In the genomic region with DNA sequence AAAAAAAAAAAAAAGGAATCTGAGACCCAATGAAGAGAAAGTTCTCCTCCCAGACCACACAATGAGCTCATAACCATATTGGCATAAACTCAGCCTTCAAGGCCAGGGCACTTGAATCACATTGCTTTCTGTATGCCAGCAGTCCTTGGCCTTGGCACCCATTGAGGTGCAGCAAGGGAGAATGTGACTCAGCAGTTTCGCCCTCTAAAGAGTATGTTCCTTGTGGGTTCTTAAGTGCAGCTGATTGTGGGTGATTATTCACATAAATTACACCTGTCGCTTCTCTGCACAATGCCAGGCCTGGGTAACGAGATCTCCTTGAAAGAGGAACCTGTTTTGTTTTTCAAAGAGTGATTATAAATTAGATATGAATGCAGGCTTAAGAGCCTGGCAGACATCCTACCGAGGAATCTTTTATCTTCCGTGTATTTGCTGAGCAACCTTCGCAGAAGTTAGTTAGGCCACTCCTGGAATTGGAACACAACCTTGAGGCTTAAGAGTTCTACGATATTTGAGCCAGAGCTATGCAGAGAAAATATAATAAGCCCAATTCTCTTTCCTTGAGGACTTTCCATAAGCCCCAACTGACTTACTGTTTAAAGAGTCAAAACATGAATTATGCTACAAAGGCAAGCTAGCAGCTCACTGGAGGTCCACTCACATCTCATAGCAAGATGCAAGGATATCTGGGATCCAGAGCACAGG, we compare ENCODE assay signal across 12 mouse cellular contexts. TPM values are rescaled to one million over a fixed set of nuclear protein-coding genes. Genes with fewer than 3 reads are reported as not detected.
DNase-seq lines count a peak whose midpoint lies in the region.
"Had no signal": no experiment of that assay in that cellular context is flagged by ENCODE, and none has a peak within 500 bp of the region (broad histone marks: within the 10 kb centered on the region; RNA-seq: fewer than 3 reads in every experiment).

No protein-coding gene starts in this region.

- H3K36me3 ChIP-seq in heart, embryonic 10.5 days, result no peaks in the 10 kb centered on the region
- H3K36me3 ChIP-seq: forebrain, embryonic 15.5 days; lung, embryonic 15.5 days had no signal

- no peaks in the 10 kb centered on the region for H3K27me3 ChIP-seq in heart, embryonic 10.5 days (ENCODE audit: insufficient read depth, poor library complexity, severe bottlenecking)
- H3K27me3 ChIP-seq: forebrain, embryonic 15.5 days; lung, embryonic 15.5 days had no signal

- H3K4me3 ChIP-seq in heart, embryonic 10.5 days, result no peak overlapping the region
- H3K4me3 ChIP-seq: forebrain, embryonic 15.5 days; heart, adult 2 months; lung, embryonic 15.5 days had no signal

- H3K9me3 ChIP-seq in heart, embryonic 10.5 days, result no peaks in the 10 kb centered on the region
- H3K9me3 ChIP-seq: forebrain, embryonic 15.5 days; lung, embryonic 15.5 days had no signal

- DNase-seq in heart, adult 18-20 months, result peak; percentile 48 to 63
- no peak for DNase-seq in heart, embryonic 10.5 days (ENCODE audit: low spot score)
- DNase-seq in urinary bladder, postnatal 36 days (ENCODE audit: low spot score in 2 of 2), result peak; percentile 33 to 45
- no peak for DNase-seq in urinary bladder, postnatal 4 days (ENCODE audit: low spot score in 2 of 2)
- DNase-seq in heart, postnatal 4 days, result peak; percentile 20
- peak; percentile 13 for DNase-seq in telencephalon, adult 2 months (ENCODE audit: low read depth, low spot score)
- no peak for DNase-seq in thymus, adult 18-20 months
- no peak for DNase-seq in T-cell, adult 2 months (ENCODE audit: low spot score)

- WGBS in heart, embryonic 10.5 days, result 78% methylated on average over 7 of the region's 7 CpGs

- H3K27ac ChIP-seq in heart, embryonic 10.5 days, result no peak overlapping the region
- H3K27ac ChIP-seq: forebrain, embryonic 15.5 days; heart, adult 2 months; kidney, postnatal 0 days; lung, embryonic 15.5 days had no signal

- peaks cover 5% of the 10 kb centered on the region; the same call in 1 of the 2 replicates for H3K4me1 ChIP-seq in heart, embryonic 10.5 days
- H3K4me1 ChIP-seq: forebrain, embryonic 15.5 days; lung, embryonic 15.5 days had no signal

RNA-seq across cellular contexts. Expression of gene Wnt5a, which starts 48.0 kb away (rescaled TPM):
- 10 to 100 TPM; 10.9 to 13.5 TPM for total RNA-seq in heart, adult 18-20 months (2021)
- polyA plus RNA-seq in heart, embryonic 10.5 days (2016; fragmentation: Nextera tagmentation; extraction: Ambion mirVana), result 34.9 and 43.7 TPM in 2 replicates
- total RNA-seq in heart, postnatal 4 days (2021), result 10 to 100 TPM; 12.7 to 13.5 TPM

Comparison
In these comparisons a context has a peak if more than half of its experiments do, and no peak if none do; other contexts are left out.
1. DNase-seq: peak in heart, adult 18-20 months (2 of 2), urinary bladder, postnatal 36 days (2 of 2), heart, postnatal 4 days (single experiment) and telencephalon, adult 2 months (single experiment); none in heart, embryonic 10.5 days (single experiment), urinary bladder, postnatal 4 days (0 of 2), thymus, adult 18-20 months (0 of 2) and T-cell, adult 2 months (single experiment).